Mouse (Mus musculus): ENCODE results near the gene AU018091. TPM values are rescaled to one million over a fixed set of nuclear protein-coding genes. Genes with fewer than 3 reads are reported as not detected.
A peak's percentile ranks its signal among the peaks of the same experiment; 100 is the strongest.
"Not testable (repeated sequence)": the region's sequence is repeated elsewhere in the genome, so short reads cannot be mapped to it uniquely, and the experiment has no call there.

The AU018091 gene
- polyA plus RNA-seq, 1 experiment from 2014 or later, result not detected

DNA sequence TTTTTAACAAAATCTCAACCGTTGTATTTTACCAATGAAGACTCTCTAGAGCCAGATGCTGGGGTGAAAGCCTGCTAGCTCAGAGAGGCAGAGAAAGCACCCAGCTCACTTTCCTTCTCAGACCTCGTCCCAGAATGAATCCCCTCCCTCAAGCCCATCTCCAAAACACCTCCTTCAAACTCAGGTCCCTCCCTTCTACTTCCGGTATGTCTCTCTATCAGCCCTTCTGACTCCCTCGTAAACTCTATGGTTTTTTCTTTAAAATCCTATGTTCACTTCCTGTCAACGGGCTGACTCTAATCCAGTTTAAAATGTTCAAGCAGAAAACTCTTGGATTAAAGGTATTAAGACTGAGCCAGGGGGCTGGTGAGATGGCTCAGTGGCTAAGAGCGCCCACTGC is 4.6 kb downstream of the AU018091 start:
- Histone ChIP-seq H3K4me3 (no peak overlapping the region), H3K9ac (no peak overlapping the region), H3K9me3 (no peaks in the 10 kb centered on the region), H3K27ac (replicated peaks) (no peak overlapping the region), H3K4me1 (replicated peaks) (no peaks in the 10 kb centered on the region), H3K36me3 (no peaks in the 10 kb centered on the region), H3K4me2 (no peak overlapping the region), H3K27me3 (no peaks in the 10 kb centered on the region)
- 86% methylated on average over 6 of the region's 6 CpGs for WGBS
- ATAC-seq (ENCODE audit: low FRiP score, low read depth), result no peak

DNA sequence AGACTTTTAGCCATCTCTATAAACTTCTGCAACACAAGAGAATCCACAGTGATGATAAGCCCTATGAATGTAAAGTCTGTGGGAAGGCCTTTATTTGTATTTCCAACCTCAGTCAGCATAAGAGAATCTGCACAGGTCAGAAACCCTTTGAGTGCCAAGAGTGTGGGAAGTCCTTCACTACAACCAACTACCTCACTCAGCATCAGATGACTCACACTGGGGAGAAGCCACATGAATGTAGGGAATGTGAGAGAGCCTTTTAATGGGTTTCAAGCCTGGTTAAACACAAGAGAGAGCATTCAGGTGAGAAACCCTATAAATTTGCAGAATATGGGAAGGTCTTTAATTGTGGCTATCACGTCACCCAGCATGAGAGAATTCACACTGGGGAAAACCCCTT is 18.6 kb downstream of the AU018091 start:
- H3K27me3 ChIP-seq, result no peaks in the 10 kb centered on the region
- no peak for ATAC-seq (ENCODE audit: low FRiP score, low read depth)
- H3K9ac ChIP-seq, result no peak overlapping the region
- no peaks in the 10 kb centered on the region for H3K36me3 ChIP-seq
- 82% methylated on average over 1 of the region's 1 CpGs for WGBS
- H3K4me1 ChIP-seq (replicated peaks), result no peaks in the 10 kb centered on the region
- no peak overlapping the region for H3K4me2 ChIP-seq
- no peak overlapping the region for H3K4me3 ChIP-seq
- no peak overlapping the region for H3K27ac ChIP-seq (replicated peaks)
- no peaks in the 10 kb centered on the region for H3K9me3 ChIP-seq

DNA sequence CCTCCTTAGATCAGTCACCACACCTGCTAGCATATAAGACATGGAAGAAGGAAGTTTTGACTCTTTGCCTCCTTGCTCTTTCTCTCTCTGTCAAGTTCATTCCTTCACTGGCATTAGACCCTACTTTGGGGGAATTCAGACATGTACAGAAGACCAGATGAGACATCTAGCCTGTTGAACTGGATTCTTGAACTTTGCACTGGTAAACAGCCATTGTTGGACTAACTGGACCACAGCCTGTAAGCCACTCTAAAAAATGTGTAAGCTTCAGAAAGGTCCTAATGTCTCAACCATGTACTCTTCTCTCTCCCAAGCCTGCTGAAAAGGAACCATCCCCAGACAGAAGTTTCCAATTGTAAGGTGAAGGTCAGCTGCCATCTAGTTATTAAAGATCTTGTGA is 22.9 kb downstream of the AU018091 start:
- Histone ChIP-seq H3K4me2 (no peak overlapping the region), H3K27ac (replicated peaks) (no peak overlapping the region), H3K4me3 (no peak overlapping the region), H3K4me1 (replicated peaks) (no peaks in the 10 kb centered on the region), H3K27me3 (no peaks in the 10 kb centered on the region), H3K36me3 (no peaks in the 10 kb centered on the region), H3K9ac (no peak overlapping the region), H3K9me3 (peaks cover 4% of the 10 kb centered on the region; the same call in 1 of the 2 replicates)
- ATAC-seq (ENCODE audit: low FRiP score, low read depth), result no peak

DNA sequence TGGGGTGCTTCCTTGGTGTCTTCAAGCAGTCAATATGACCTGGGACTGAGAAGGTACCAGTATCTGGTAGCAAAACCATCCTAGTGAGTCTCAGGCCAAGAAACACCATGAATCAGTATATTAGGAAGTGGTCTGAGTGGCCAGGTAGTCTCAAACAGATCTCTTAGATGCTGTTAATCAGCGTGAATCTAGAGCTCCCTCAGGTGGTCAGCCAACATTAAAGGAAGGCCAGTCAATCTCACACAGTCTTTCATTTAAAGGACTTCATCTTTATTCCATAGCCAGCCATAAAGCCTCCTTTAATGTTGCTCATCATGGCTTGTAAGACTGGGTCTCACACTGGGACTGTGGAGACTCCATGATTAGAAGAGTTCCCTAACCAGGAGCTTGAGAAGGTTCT is 25.7 kb downstream of the AU018091 start:
- WGBS, result 10% methylated on average over 1 of the region's 1 CpGs
- no peak for ATAC-seq (ENCODE audit: low FRiP score, low read depth)
- Histone ChIP-seq H3K27ac (replicated peaks) (no peak overlapping the region), H3K9me3 (peaks cover 8% of the 10 kb centered on the region; the same call in 1 of the 2 replicates), H3K4me1 (replicated peaks) (no peaks in the 10 kb centered on the region), H3K4me2 (no peak overlapping the region), H3K27me3 (no peaks in the 10 kb centered on the region), H3K36me3 (no peaks in the 10 kb centered on the region), H3K4me3 (no peak overlapping the region), H3K9ac (no peak overlapping the region)

DNA sequence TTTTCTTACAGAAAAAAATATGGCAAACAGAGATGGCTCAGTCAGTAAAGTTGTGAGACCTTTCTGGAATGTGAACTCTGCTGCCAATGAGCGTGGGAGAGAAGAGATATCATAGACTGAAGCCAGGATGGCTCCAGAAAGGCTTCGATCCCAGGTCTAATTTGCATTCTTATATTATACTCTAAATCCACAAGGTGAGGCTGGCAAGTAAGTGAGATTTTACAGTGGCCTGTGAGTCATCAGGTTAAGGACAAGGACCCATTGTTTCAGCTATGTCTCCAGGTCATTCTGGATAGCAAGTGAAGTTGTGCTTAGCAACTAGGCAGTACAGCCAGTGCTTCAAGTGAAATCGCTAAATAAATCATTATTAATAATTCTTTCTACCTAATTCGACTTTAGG is 33.4 kb downstream of the AU018091 start:
- Histone ChIP-seq H3K27me3 (no peaks in the 10 kb centered on the region), H3K4me1 (replicated peaks) (no peaks in the 10 kb centered on the region), H3K4me2 (no peak overlapping the region), H3K4me3 (no peak overlapping the region), H3K9ac (no peak overlapping the region), H3K27ac (replicated peaks) (no peak overlapping the region), H3K36me3 (no peaks in the 10 kb centered on the region), H3K9me3 (no peaks in the 10 kb centered on the region)
- WGBS, result 85% methylated on average over 4 of the region's 4 CpGs
- no peak for ATAC-seq (ENCODE audit: low FRiP score, low read depth)

DNA sequence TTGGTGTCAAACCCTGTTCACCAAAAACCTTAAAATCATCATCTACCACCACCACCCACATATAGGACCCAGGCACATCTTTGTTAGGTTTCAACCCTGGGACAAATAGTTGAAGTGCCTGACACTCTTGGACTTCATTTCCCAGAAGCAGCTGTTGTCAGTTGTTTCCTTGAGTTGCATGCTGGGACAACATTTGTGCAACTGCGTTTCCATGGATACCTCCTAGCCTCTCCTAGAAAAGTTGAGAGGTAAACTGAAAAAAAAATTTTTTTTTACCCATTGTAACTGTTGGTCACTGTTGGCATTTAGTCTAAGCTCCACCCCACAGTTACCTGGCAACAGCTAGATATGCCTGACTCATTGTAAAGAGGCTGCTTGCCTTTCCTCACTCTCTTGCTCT is 34.3 kb downstream of the AU018091 start:
- no peak overlapping the region for H3K4me3 ChIP-seq
- H3K27me3 ChIP-seq, result no peaks in the 10 kb centered on the region
- no peak for ATAC-seq (ENCODE audit: low FRiP score, low read depth)
- 68% methylated on average over 1 of the region's 1 CpGs for WGBS
- H3K9ac ChIP-seq, result no peak overlapping the region
- no peak overlapping the region for H3K4me2 ChIP-seq
- no peaks in the 10 kb centered on the region for H3K4me1 ChIP-seq (replicated peaks)
- H3K36me3 ChIP-seq, result no peaks in the 10 kb centered on the region
- no peak overlapping the region for H3K27ac ChIP-seq (replicated peaks)
- no peaks in the 10 kb centered on the region for H3K9me3 ChIP-seq

DNA sequence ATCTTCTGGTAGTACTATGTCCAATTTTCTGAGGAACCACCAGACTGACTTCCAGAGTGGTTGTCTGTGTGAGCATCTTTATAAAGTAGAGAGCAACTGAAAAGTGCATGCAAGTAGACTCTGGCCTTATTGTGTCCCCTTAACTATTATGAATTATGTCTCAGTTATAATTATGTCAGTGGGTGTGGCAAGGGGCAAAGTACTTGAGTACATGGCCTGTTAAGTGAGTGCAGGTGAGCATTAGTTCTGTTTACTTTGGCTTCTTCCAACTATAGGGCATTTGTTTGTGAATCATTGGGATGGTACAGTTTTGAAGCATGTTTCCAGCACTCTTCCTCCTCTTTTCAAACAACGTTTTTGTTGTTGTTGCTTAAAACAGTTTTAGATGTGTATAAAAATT is 38.7 kb downstream of the AU018091 start:
- H3K4me3 ChIP-seq, result no peak overlapping the region
- H3K27ac ChIP-seq (replicated peaks), result no peak overlapping the region
- H3K9ac ChIP-seq, result no peak overlapping the region
- H3K9me3 ChIP-seq, result no peaks in the 10 kb centered on the region; the same call in 1 of the 2 replicates
- H3K27me3 ChIP-seq, result no peaks in the 10 kb centered on the region
- WGBS, result 72% methylated on average over 1 of the region's 1 CpGs
- H3K36me3 ChIP-seq, result no peaks in the 10 kb centered on the region
- H3K4me2 ChIP-seq, result no peak overlapping the region
- H3K4me1 ChIP-seq (replicated peaks), result no peaks in the 10 kb centered on the region
- no peak for ATAC-seq (ENCODE audit: low FRiP score, low read depth)

DNA sequence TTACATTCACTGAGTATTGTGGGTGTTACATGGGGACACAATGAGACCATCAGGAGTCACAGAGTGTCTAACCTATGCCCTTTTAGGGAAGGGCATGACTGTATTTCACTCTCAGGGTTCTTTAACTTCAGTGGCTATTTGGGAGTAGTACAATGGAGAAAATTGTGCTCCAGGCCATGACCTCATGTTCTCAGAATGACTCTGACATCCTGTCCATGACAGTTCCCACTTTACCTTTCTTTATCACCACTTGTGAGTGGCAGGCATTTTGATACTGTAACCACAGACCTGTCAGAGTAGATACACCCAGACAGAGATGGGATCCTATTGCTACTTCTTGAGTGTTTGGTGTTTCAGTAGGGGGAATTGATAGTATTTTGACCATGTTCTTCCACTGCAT is 40.4 kb downstream of the AU018091 start:
- not testable (repeated sequence) for H3K9me3 ChIP-seq; H3K4me1 ChIP-seq (replicated peaks); H3K27ac ChIP-seq (replicated peaks); H3K4me2 ChIP-seq; H3K27me3 ChIP-seq; ATAC-seq (ENCODE audit: low FRiP score, low read depth); H3K36me3 ChIP-seq; H3K9ac ChIP-seq; H3K4me3 ChIP-seq

DNA sequence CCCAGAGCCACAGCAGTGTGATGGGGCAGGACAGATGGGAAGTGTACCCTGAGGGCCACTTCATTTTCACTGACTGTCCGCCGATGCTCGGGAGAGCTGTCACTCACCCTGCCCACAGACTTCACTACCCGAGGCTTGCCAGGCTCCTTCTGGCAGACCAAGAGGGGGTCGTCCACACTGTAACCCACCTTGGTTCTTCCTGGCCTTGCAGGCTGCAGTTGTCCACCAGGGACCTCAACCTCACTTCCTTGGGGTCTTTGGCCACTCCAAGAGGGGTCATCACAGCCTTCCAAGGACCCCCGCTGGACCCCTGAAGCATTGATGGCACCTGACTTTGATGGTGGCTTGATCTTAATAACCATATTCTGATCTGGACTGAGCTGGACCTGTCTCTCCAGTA is 57.8 kb downstream of the AU018091 start:
- not testable (repeated sequence) for H3K9ac ChIP-seq; H3K27me3 ChIP-seq; H3K9me3 ChIP-seq; H3K4me3 ChIP-seq; ATAC-seq (ENCODE audit: low FRiP score, low read depth); H3K4me1 ChIP-seq (replicated peaks); H3K4me2 ChIP-seq; H3K27ac ChIP-seq (replicated peaks); H3K36me3 ChIP-seq
- no CpG with 5 or more reads among the region's 6 CpGs for WGBS

DNA sequence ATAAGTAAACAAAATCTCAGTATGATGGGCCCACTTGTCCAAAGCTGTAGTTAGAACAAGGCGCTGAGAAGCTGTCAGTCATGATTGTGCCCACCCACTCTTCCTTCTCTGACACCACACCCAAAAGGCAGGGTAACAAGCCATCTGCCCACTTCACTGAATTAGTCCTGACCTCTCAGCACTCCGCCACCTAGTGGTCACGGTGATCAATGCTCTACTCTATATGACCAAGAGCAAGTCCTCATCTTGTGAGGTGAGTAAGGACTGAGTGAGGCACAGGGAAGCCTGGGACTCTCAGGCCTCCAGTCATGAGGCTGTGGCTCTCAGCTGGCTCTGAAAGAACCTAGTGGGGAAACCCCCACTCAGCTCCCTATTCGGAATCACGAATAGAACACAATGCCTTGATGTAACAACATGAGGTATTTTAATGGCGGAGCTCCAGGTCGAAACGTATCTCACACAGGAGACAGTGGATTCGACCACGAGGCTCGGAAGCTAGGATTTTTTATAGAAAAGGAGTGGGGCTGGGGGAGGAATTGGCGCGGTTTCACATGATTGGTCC is 62.4 kb downstream of the AU018091 start:
- H3K27ac ChIP-seq (replicated peaks); H3K36me3 ChIP-seq; H3K4me3 ChIP-seq; H3K9me3 ChIP-seq; H3K27me3 ChIP-seq; ATAC-seq (ENCODE audit: low FRiP score, low read depth); H3K4me2 ChIP-seq; H3K4me1 ChIP-seq (replicated peaks); H3K9ac ChIP-seq: not testable (repeated sequence)
- WGBS, result 71% methylated on average over 13 of the region's 13 CpGs

MicroRNAs encoded within 50 kb of the gene (microRNA counts, 519-probe panel; counts per million panel counts)
- microRNA mmu-miR-290-3p, result 2,775 counts per million, percentile 52 among the panel's probes with 10 or more counts
- 2,130 counts per million, percentile 21 among the panel's probes with 10 or more counts for microRNA mmu-miR-290-5p
- 2,864 counts per million, percentile 55 among the panel's probes with 10 or more counts for microRNA mmu-miR-291a-3p
- not detected for microRNA mmu-miR-291a-5p
- not detected for microRNA mmu-miR-292-5p

Small RNA genes within 50 kb of the gene (microRNA-seq; reads per million reads assigned to microRNA genes)
- gene Mir290a (not detected), gene Mir290b (not detected), gene Mir291a (not detected), gene Mir292 (not detected), gene Mir292b (not detected)

Other genes with a start within 250 kb of the AU018091 start
- 0.03 and 0.04 TPM in 2 replicates for gene Nlrp12, start 80.5 kb upstream of the AU018091 start, polyA plus RNA-seq (2015; fragmentation: Nextera tagmentation; extraction: Ambion mirVana)
- 37.8 and 40.7 TPM in 2 replicates for gene Myadm, start 119.9 kb upstream of the AU018091 start, polyA plus RNA-seq (2015; fragmentation: Nextera tagmentation; extraction: Ambion mirVana)
- gene Prkcg, start 120.0 kb upstream of the AU018091 start, polyA plus RNA-seq (2015; fragmentation: Nextera tagmentation; extraction: Ambion mirVana), result 2.0 and 2.1 TPM in 2 replicates
- gene Cacng7, start 163.8 kb upstream of the AU018091 start, polyA plus RNA-seq (2015; fragmentation: Nextera tagmentation; extraction: Ambion mirVana), result 3.9 and 4.1 TPM in 2 replicates
- gene Cacng8, start 221.5 kb upstream of the AU018091 start, polyA plus RNA-seq (2015; fragmentation: Nextera tagmentation; extraction: Ambion mirVana), result 11.5 and 14.6 TPM in 2 replicates

All from hindbrain, embryonic 15.5 days (tissue).